Mouse (Mus musculus) adrenal gland, adult 2 months (tissue): ENCODE measurements around the gene Fpr3. TPM values are rescaled to one million over a fixed set of nuclear protein-coding genes. Genes with fewer than 3 reads are reported as not detected.
"Not testable (repeated sequence)": the region's sequence is repeated elsewhere in the genome, so short reads cannot be mapped to it uniquely, and the experiment has no call there.

Experiments used
- DNase-seq: peaks from one replicate; pipeline ENCODE4 v3.0.0; 2021
- long read RNA-seq: library from polyadenylated mRNA; stranded (forward); transcript quantifications from one replicate; pipeline ENCODE4 v2.0.0, GENCODE M21; 2021
- polyA plus RNA-seq: library from polyadenylated mRNA; depleted of rRNA; stranded (reverse); fragments of >200 nt; gene quantifications from 2 replicates; pipeline ENCODE4 v1.2.3, GENCODE M21; 2012; rRNA removed
- total RNA-seq, 2 experiments: library from RNA; stranded (reverse); gene quantifications; 2 replicates each; pipeline ENCODE4 v1.2.3; 2021

The Fpr3 gene
- total RNA-seq (not detected), polyA plus RNA-seq (not detected in 2 replicates)
- long read RNA-seq = 0 reads

GRCm38 (mm10) chr17:17887774-17888248, at the start of gene Fpr3, which contains the start of gene Fpr2:
Fpr3 (plus strand) TSS chr17:17887852.
Fpr2 (plus strand) TSS chr17:17887824.
- no peak for DNase-seq

DNA sequence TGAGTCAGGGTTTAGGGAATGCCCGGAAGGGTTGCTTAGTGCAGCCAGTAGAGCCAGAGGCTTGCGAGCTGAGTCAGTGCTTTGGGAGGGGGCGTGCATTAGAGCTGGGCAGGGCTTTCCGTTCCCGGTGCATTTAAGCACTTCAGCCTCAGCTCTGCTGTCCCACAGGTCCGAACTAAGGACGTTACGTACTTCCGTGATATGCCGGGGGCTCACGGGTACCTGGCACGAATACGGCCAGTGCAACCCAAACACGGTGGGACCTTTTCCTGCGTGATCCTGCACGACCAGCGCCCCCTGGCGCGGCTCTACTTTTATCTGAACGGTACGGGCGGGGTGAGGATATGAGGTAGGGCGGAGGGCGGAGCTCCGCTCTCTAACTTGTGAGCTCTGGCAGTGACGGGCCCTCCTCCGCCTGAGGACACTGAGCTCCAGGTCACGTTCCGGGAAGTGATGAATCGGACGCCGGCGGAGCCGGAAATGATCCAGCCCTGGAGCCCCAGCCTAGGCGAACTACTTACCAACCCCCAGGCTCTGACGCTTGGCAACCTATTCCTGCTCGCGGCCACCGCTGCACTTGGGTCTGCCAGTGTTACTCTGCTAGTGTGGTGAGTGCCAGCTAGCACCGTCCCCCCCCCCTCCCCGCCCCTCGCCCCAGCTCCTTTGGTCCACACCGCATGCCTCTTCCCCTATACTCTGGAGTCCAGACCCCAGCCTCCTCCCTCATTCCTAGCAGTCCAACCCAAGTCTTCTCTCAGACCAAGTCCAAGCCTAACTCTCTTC, 49.5 kb upstream of the Fpr3 start:
- peak; percentile 98 for DNase-seq

- DNase-seq = no peak
Measured at GRCm38 (mm10) chr17:17839276-17839675, 48.4 kb upstream of the Fpr3 start.

DNA sequence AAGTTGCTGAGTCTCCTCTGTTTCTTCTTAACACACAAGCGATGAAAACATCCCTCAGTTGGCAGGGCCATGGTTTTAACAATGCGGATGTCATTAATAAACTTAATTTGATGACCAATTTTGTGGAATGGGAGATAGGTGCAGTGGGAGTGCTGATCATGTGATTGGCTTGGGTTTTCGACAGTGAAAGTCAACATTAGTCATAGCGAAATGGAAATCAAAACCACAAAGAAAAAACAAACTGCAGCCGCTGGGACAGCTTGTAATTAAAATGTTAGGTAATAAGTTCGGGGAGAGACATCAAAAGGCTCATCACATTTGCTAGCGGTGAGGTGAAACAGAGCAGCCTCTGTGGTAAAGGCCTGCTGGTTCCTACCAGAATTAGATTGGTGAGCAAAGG, 46.9 kb upstream of the Fpr3 start:
- DNase-seq = no peak

DNA sequence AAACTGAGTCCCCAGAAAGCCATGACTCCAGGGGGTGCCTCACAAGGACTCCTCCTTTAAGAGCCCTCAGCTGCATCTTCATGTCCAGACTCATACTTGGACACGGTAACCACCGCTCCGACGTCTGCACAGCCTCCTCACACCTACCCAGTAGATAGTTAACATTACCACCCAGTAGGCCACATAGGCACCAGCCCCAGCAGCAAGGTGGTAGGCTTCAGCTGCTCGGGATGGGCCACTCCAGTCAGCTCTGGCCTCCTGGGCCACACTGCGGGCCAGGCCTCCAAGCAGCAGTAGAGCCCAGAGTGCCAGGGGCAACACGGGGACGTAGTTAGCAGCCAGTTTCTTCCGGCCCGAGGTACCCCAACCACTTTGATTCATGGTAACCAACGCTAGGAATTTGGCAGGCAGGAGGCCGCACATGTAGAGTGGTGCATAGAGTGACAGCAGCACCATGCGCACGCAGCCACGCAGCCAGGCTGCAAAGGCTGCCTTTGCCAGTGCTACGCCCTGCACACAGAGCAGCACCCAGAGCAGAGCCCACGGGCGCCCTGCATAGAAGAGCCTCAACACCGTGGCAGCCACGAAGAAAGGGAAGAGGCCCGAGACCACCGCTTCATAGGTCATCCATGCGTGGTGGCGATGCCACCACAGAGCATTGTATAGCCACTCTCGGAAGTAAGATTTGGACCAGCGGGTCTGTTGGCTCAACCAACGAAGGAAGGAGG, 44.0 kb upstream of the Fpr3 start:
- DNase-seq = no peak

- not testable (repeated sequence) for DNase-seq
Measured at GRCm38 (mm10) chr17:17844606-17845005, 43.0 kb upstream of the Fpr3 start.

DNA sequence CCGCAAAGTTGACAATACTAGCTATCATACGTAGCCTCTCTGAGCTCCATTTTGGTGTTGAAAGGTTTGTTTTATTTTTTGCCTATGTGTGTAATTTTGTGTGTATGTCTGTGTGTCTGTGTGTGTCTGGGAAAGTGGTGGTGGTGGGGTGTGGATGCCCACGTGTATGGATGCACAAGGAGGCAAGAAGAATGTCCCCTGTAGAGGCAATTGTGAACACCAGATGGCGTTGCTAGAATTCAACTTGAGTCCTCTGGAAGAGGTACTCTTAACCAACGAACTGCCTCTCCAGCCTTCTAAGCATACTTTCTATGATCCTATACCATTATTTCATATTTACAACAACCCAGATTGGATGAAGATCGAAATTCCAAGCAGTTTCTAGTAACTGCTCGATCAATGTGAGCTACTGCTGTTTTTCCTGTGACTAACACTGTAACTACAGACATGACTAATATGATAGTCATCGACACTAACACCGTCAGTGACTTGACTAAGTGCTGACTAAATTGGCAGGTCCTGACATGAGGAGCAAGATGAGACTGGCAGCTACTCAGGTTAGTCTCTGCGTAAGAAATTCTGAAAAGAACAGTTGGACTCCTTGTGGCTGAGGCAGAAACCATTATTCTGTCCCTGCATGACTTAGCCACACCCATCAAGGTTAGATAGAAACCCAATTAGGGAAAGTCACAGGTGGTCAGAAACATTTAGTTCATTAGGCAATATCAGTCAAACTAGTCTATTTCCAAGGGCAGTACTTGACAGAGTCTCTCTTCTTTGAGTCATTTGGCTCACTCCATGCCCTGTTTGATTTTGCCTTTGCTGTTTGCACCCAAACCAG, 42.2 kb upstream of the Fpr3 start:
- peak; percentile 68 for DNase-seq

DNA sequence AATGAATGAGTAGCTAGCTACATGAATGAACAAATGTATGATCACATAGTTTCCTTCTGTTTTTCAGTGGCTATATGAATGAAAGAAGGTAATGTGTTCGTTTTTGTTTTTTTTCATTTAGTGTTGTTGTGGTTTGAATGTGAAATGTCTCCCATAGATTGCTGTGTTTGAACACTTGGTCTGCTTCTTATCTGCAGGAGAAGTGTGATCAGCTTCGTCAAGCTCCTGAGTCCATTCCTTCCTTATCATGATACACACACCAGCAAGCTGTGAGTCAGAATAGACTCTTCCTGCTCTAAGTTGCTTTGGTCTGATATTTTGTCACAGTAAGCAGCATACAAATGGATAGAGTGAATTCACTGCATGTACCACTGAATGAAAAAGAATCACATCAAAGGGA, 38.7 kb upstream of the Fpr3 start:
- no peak for DNase-seq

- DNase-seq = no peak
Measured at GRCm38 (mm10) chr17:17849906-17850712, 37.5 kb upstream of the Fpr3 start.

- no peak for DNase-seq
Measured at GRCm38 (mm10) chr17:17855064-17855838, 32.4 kb upstream of the Fpr3 start, which contains the start of gene Has1. Has1 (minus strand) TSS chr17:17855205.

DNA sequence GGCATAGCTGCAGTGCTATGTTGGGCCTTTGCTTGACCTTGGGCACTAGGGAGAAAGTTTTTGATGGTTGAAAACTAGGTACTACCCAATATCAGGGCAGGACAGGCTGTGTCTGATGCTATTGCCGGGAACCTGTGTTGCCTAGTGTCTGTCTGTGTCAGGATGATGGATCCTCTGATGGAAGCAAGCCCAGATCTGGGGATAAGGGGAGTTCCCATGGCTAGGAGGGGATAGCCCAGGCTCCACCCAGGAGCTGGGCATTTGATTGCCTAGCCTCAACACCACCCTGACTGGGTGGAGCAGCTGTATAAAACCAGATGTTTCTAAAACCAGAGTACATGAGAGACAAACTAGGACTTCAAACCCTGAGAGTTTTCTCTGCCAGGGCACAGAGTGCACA, 31.0 kb upstream of the Fpr3 start:
- no peak for DNase-seq

GRCm38 (mm10) chr17:17857446-17857845, 30.2 kb upstream of the Fpr3 start:
- DNase-seq = no peak

- no peak for DNase-seq
Measured at GRCm38 (mm10) chr17:17860110-17860509, 27.5 kb upstream of the Fpr3 start.

- no peak for DNase-seq
Measured at GRCm38 (mm10) chr17:17862360-17862759, 25.3 kb upstream of the Fpr3 start.

DNA sequence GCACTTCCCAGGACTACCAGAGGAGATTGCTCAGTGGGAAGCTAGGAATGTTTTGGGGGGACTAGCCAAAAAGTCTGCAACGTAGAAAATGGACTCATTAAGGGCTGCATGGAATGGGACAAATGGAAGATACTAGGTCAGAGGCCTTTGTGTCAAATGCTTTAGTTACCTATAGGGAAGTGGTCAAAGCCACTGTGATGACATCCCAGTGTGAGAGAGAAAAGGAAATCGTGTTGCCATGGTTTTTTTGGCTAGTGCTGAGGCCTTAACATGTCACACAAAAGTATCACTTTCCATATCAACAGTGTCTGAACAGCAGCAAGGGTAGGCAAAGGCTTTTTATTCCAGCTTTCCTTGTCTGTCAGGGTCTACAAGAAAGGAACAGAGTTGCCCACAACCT, 22.5 kb upstream of the Fpr3 start:
- DNase-seq = no peak

DNA sequence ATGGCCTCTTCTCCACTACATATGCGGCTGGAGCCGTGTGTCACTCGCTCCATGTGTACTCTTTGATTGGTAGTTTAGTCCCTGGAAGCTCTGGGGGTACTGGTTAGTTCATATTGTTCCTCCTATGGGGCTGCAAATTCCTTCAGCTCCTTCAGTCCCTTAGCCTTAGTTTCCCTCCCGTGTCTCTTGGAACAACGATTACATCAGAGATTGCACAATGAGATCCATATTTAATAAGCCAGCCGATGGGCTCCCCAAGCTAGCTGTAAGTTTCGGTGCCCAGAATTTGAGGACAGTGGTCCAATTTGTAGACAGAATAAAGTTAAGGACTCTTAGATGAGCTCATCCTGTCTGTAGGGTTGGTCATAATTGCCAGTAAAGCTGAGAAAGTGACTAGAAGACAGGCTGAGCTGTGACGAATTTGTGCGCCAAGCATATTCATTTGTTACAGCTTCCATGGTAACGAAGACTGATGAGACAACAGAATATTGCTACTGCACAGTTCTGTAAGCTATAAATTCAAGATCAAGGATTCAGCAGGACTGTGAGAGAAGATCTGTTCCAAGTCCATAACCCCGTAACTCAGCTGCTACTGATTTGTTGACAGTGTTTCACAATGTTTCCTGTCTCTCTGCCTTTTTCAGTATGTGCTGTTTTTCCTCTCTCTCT, 20.7 kb upstream of the Fpr3 start:
- no peak for DNase-seq

DNA sequence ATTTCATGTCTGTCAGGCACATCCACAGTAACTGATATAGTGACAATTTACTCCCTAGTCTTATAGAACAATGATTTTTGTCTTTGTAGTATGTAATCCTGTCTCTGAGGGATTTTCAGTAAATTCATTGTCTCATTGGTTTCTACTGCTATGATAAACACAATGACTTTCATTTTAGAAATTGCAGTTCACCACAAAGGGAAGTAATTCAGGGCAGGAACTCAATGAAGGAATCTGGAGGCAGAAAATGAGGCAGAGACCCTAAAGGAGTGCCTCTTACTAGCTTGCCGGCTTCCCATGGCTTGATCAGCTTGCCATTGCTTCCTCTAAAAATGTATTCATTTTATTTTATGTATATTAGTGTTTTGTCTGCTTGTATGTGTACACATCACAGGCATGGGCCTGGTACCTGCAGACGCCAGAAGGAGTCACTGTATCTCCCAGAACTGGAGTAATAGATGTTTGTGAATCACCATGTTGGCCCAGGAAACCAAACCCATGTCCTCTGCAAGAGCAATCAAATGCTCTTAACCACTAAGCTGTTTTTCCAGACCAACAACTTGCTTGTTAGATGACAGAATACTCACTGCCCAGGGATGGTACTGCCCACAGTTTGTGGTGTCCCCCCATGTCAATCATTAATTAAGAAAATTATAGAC, 16.6 kb upstream of the Fpr3 start:
- DNase-seq = no peak

GRCm38 (mm10) chr17:17871697-17872096, 16.0 kb upstream of the Fpr3 start:
- DNase-seq = no peak

DNA sequence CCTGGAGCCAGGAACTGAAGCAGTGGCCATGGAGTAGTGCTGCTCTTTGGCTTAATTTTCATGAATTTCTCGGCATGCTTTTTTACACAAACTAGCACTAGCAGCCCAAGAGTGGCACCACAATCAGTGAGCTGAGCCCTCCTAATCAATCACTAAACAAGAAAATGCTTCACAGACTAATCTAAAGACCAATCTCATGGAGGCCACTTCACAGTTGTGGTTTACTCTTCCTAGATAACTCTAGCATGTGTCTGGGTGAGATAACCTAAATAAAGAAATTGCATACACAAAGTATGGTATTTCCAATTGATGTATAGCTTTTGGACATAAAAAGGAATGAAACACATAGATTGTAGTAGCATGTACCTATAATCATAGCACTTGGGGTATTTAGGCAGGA, 8.3 kb upstream of the Fpr3 start:
- DNase-seq = no peak
